Mouse (Mus musculus) kidney, adult 10 weeks (tissue): ENCODE data around the gene Peg3. TPM values are rescaled to one million over a fixed set of nuclear protein-coding genes. Genes with fewer than 3 reads are reported as not detected.

Experiments
- polyA plus RNA-seq: library from polyadenylated mRNA; stranded (reverse); fragments of 350-450 nt; fragmentation: Illumina TruSeq; extraction: RNeasy Lipid Tissue Mini Kit (QIAGEN cat#74804); gene quantifications from one replicate; pipeline ENCODE4 v1.2.3, GENCODE M21; 2014; ENCODE audit warnings: low read depth, low replicate concordance

Peg3 gene
- 22.6 TPM for polyA plus RNA-seq

DNA sequence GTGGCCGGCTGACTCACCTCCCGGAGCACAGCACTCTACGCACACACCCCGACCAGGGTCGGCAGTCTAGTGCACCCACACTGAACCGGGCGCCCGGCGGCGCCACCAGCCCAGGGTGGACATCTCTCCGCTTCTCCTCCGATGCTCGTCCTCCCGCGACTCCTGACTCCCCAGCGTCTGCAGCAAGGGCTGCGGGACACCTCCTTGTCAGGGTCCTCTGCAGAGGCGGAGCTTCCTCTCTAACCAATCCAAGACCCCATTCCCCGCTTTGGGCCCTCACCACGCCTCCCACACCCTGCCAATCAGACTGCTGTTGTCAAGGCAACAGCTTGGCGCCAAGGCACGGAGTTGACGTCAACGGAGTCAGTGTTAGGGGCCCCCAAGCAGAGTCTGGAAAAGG is at the start of gene Peg3, which contains the start of gene Usp29:
Gene Peg3 (minus strand): TSS at position 191 of the 400 bp plus-strand sequence.
Gene Usp29 (plus strand): TSS at position 338 of the 400 bp plus-strand sequence.

DNA sequence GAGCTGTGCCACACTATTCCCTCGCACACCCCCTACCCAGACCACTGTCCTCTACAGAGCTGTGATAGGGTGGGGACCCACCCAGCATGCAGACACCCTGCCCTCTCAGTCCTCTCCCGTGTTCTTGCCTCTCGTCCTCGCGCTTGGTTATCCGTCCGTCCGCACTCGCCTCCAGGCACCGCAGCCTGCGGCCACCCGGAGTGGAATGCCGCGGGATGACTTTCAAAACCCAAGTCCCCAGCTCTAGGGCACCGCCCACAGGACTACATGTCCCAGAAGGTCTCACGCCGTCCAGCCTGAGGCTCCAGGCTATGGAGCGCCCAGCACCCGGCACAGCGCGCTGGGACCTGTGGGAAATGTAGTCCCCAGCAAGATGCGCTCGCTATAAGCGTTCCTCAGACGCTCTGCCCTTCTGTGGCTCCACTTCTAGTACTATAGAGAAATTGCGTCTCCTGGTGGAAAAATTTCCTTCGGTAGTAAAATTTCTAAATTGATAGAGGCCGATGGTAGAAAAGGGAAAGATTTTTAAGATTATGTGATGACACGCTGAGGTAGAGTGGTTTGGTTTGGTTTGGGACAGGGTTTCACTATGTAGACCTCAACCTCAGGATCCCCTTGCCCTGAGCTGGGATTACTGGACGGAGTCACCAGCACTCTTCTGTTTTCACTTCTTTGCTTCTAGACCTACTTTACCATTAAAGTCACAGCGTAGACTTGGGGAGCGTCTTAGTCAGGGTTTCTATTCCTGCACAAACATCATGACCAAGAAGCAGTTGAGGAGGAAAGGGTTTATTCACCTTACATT is 33.8 kb downstream of the Peg3 start, which contains the start of gene Zim1:
Gene Zim1 (minus strand): TSS at position 210 of the 805 bp plus-strand sequence.

Other genes starting within 250 kb of the Peg3 start
- gene Olfr5, start 243.5 kb downstream of the Peg3 start, polyA plus RNA-seq: not detected
- gene Olfr1347, start 230.7 kb downstream of the Peg3 start, polyA plus RNA-seq: not detected
- gene Olfr1348, start 221.7 kb downstream of the Peg3 start, polyA plus RNA-seq: not detected
- not detected for gene Olfr1349, start 207.5 kb downstream of the Peg3 start, polyA plus RNA-seq
- gene Olfr1350, start 165.6 kb downstream of the Peg3 start, polyA plus RNA-seq: not detected
- 3.5 TPM for gene Zim1, start 34.0 kb downstream of the Peg3 start, polyA plus RNA-seq
- 0.24 TPM for gene Usp29, start 147 bp upstream of the Peg3 start, polyA plus RNA-seq